10 mouse cellular contexts compared by ENCODE assay signal in genomic region chr17:75436095-75436494, GRCm38 (mm10). TPM values are rescaled to one million over a fixed set of nuclear protein-coding genes. Genes with fewer than 3 reads are reported as not detected.
DNase-seq lines count a peak whose midpoint lies in the region; ATAC-seq and TF ChIP-seq lines count a peak whose summit lies in the region.
"Had no signal": no experiment of that assay in that cellular context is flagged by ENCODE, and none has a peak within 500 bp of the region (broad histone marks: within the 10 kb centered on the region; RNA-seq: fewer than 3 reads in every experiment).

No protein-coding gene starts in this region.

- no peak overlapping the region for H3K4me2 ChIP-seq in hindbrain, embryonic 15.5 days
- H3K4me2 ChIP-seq in hindbrain, postnatal 0 days (ENCODE audit: low read depth, low read length) = no peak overlapping the region
- H3K4me2 ChIP-seq in neural tube, embryonic 13.5 days = no peak overlapping the region
- H3K4me2 ChIP-seq in intestine, embryonic 16.5 days (ENCODE audit: low read depth, low read length) = no peak overlapping the region

- no peaks in the 10 kb centered on the region for H3K9me3 ChIP-seq in hindbrain, embryonic 15.5 days
- H3K9me3 ChIP-seq in hindbrain, postnatal 0 days (ENCODE audit: low read length) = no peaks in the 10 kb centered on the region
- no peaks in the 10 kb centered on the region for H3K9me3 ChIP-seq in neural tube, embryonic 13.5 days
- no peaks in the 10 kb centered on the region for H3K9me3 ChIP-seq in intestine, embryonic 16.5 days (ENCODE audit: control insufficient read depth, low read length)

- no peak for DNase-seq in hindbrain, postnatal 0 days (ENCODE audit: low spot score)
- no peak for DNase-seq in neural tube, embryonic 10.5 days (ENCODE audit: extremely low spot score, low spot score)
- no peak for DNase-seq in ovary, postnatal 36 days (ENCODE audit: low spot score)
- DNase-seq in left cerebral cortex, adult 8-10 months (ENCODE audit: low spot score in 2 of 2) = no peak
- DNase-seq in yolk sac, embryonic 10.5 days (ENCODE audit: low spot score) = no peak
- DNase-seq: adrenal gland, postnatal 25 days; thymus, adult 2 months had no signal

- H3K9ac ChIP-seq in hindbrain, embryonic 15.5 days = no peak overlapping the region
- H3K9ac ChIP-seq in hindbrain, postnatal 0 days (replicated peaks; ENCODE audit: low read length) = no peak overlapping the region
- H3K9ac ChIP-seq in neural tube, embryonic 13.5 days = no peak overlapping the region
- no peak overlapping the region for H3K9ac ChIP-seq in intestine, embryonic 16.5 days (ENCODE audit: low read depth, low read length)

- 0 out of 2 replicates have a peak overlapping the region, but pooled peaks have one; percentile 0 for H3K4me3 ChIP-seq in hindbrain, embryonic 15.5 days
- no peak overlapping the region for H3K4me3 ChIP-seq in hindbrain, postnatal 0 days (ENCODE audit: low read length)
- H3K4me3 ChIP-seq in neural tube, embryonic 13.5 days = peak overlapping the region; percentile 19
- H3K4me3 ChIP-seq in intestine, embryonic 16.5 days (ENCODE audit: low read length) = peak overlapping the region; percentile 22; the same call in 1 of the 2 replicates

- no peaks in the 10 kb centered on the region for H3K27me3 ChIP-seq in hindbrain, embryonic 15.5 days
- no peaks in the 10 kb centered on the region for H3K27me3 ChIP-seq in hindbrain, postnatal 0 days (ENCODE audit: insufficient read depth, low read length)
- H3K27me3 ChIP-seq in neural tube, embryonic 13.5 days = no peaks in the 10 kb centered on the region
- no peaks in the 10 kb centered on the region for H3K27me3 ChIP-seq in intestine, embryonic 16.5 days (replicated peaks; ENCODE audit: control insufficient read depth, insufficient read depth, low read length)

- TF ChIP-seq CTCF in hindbrain, postnatal 0 days (IDR thresholded peaks at IDR 0.05; ENCODE audit: low read depth) = no peak

- H3K36me3 ChIP-seq in hindbrain, embryonic 15.5 days = no peaks in the 10 kb centered on the region
- H3K36me3 ChIP-seq in hindbrain, postnatal 0 days (ENCODE audit: insufficient read depth, low read length) = no peaks in the 10 kb centered on the region
- H3K36me3 ChIP-seq in neural tube, embryonic 13.5 days = no peaks in the 10 kb centered on the region
- H3K36me3 ChIP-seq in intestine, embryonic 16.5 days (ENCODE audit: control insufficient read depth, insufficient read depth, low read length) = no peaks in the 10 kb centered on the region

- WGBS in hindbrain, embryonic 15.5 days = 87% methylated on average over 8 of the region's 8 CpGs
- 84% methylated on average over 8 of the region's 8 CpGs for WGBS in hindbrain, postnatal 0 days
- WGBS in neural tube, embryonic 13.5 days = 79% methylated on average over 8 of the region's 8 CpGs
- 63% methylated on average over 8 of the region's 8 CpGs for WGBS in intestine, embryonic 16.5 days

- no peak for ATAC-seq in hindbrain, embryonic 15.5 days (ENCODE audit: low FRiP score, low read depth)
- ATAC-seq in hindbrain, postnatal 0 days = no peak
- no peak for ATAC-seq in neural tube, embryonic 13.5 days (ENCODE audit: low read depth)
- no peak for ATAC-seq in intestine, embryonic 16.5 days

- H3K4me1 ChIP-seq in hindbrain, embryonic 15.5 days (replicated peaks) = peaks cover 10% of the 10 kb centered on the region
- no peaks in the 10 kb centered on the region for H3K4me1 ChIP-seq in hindbrain, postnatal 0 days (ENCODE audit: insufficient read depth, low read length)
- peaks cover 8% of the 10 kb centered on the region for H3K4me1 ChIP-seq in neural tube, embryonic 13.5 days (replicated peaks)
- H3K4me1 ChIP-seq in intestine, embryonic 16.5 days (ENCODE audit: control insufficient read depth, insufficient read depth, low read length) = no peaks in the 10 kb centered on the region

- H3K27ac ChIP-seq in hindbrain, embryonic 15.5 days (replicated peaks) = 0 out of 2 replicates have a peak overlapping the region, but pooled peaks have one; percentile 34
- H3K27ac ChIP-seq in hindbrain, postnatal 0 days = no peak overlapping the region
- peak overlapping the region; percentile 43; the same call in 1 of the 2 replicates for H3K27ac ChIP-seq in neural tube, embryonic 13.5 days (replicated peaks)
- peak overlapping the region; percentile 20; the same call in 1 of the 2 replicates for H3K27ac ChIP-seq in intestine, embryonic 16.5 days (ENCODE audit: low read length)

RNA-seq across cellular contexts. Expression of gene Rasgrp3, which starts 0.4 kb away (rescaled TPM):
- 5.2 and 7.7 TPM in 2 replicates for polyA plus RNA-seq in hindbrain, embryonic 15.5 days (2015; fragmentation: Nextera tagmentation; extraction: Ambion mirVana)
- 2.1 and 3.3 TPM in 2 replicates for total RNA-seq in hindbrain, postnatal 0 days (2014; rRNA removed)
- polyA plus RNA-seq in hindbrain, postnatal 0 days (2015; fragmentation: Nextera tagmentation; extraction: Ambion mirVana) = 5.1 and 5.9 TPM in 2 replicates
- 6.0 and 12.5 TPM in 2 replicates for polyA plus RNA-seq in neural tube, embryonic 13.5 days (2015; fragmentation: Nextera tagmentation; extraction: Ambion mirVana)
- 9.5 and 10.7 TPM in 2 replicates for polyA plus RNA-seq in intestine, embryonic 16.5 days (2015; fragmentation: Nextera tagmentation; extraction: Ambion mirVana)
- 10 to 100 TPM; 13.3 to 23.8 (median 18.6) TPM for total RNA-seq in left cerebral cortex, adult 8-10 months (2022)
